Mouse (Mus musculus) intestine, embryonic 16.5 days (tissue): Measurements from ENCODE around the gene Thap4. TPM values are rescaled to one million over a fixed set of nuclear protein-coding genes. Genes with fewer than 3 reads are reported as not detected.
"Not testable (repeated sequence)": the region's sequence is repeated elsewhere in the genome, so short reads cannot be mapped to it uniquely, and the experiment has no call there.

Experiments used
- ATAC-seq: fragments of 200-750 bp; cut with Nextera tagmentation; 2 replicates; pipeline ENCODE4 v1.8.0; 2017; ENCODE audit warnings: moderate TSS enrichment, moderate library complexity
- H3K27ac ChIP-seq: fragments of 300-500 bp; sonication (generic); 2 replicates; pipeline ENCODE4 v1.5.1; 2014; ENCODE audit warnings: mild to moderate bottlenecking, low read length
- H3K27me3 ChIP-seq: fragments of 300-500 bp; sonication (generic); replicated peaks from 2 replicates; pipeline ENCODE4 v1.6.1; 2014; ENCODE audit warnings: low read length, control low read depth, mixed read lengths; ENCODE audit not compliant: control insufficient read depth, insufficient read depth
- H3K36me3 ChIP-seq: fragments of 300-500 bp; sonication (generic); 2 replicates; pipeline ENCODE4 v1.6.1; 2014; ENCODE audit warnings: low read length, control low read depth; ENCODE audit not compliant: control insufficient read depth, insufficient read depth
- H3K4me1 ChIP-seq: fragments of 300-500 bp; sonication (generic); 2 replicates; pipeline ENCODE4 v1.6.1; 2014; ENCODE audit warnings: low read length, control low read depth, mixed read lengths; ENCODE audit not compliant: control insufficient read depth, insufficient read depth
- H3K4me2 ChIP-seq: fragments of 300-500 bp; sonication (generic); 2 replicates; pipeline ENCODE4 v1.6.1; 2014; ENCODE audit warnings: low read depth, low read length, control low read depth
- H3K4me3 ChIP-seq: fragments of 300-500 bp; sonication (generic); 2 replicates; pipeline ENCODE4 v1.5.1; 2014; ENCODE audit warnings: mild to moderate bottlenecking, low read length
- H3K9ac ChIP-seq: fragments of 300-500 bp; sonication (generic); 2 replicates; pipeline ENCODE4 v1.6.1; 2014; ENCODE audit warnings: low read depth, low read length
- H3K9me3 ChIP-seq: fragments of 300-500 bp; sonication (generic); 2 replicates; pipeline ENCODE4 v1.6.1; 2016; ENCODE audit warnings: low read length, control low read depth; ENCODE audit not compliant: control insufficient read depth
- WGBS: fragments of 180-500 bp; shearing (Covaris S2); extraction: QIAGEN DNeasy Blood & Tissue Kit; methylation state at CpG from one replicate; pipeline ENCODE4 v1.1.7; 2014; 5-methylcytosine and 5-hydroxymethylcytosine counted together
- polyA plus RNA-seq: library from polyadenylated mRNA; unstranded; fragments of >200 nt; fragmentation: Nextera tagmentation; extraction: Ambion mirVana; gene quantifications from 2 replicates; pipeline ENCODE4 v1.2.1, GENCODE M21; 2015

The Thap4 gene
- polyA plus RNA-seq, 1 experiment from 2014 or later = 85.9 TPM

DNA sequence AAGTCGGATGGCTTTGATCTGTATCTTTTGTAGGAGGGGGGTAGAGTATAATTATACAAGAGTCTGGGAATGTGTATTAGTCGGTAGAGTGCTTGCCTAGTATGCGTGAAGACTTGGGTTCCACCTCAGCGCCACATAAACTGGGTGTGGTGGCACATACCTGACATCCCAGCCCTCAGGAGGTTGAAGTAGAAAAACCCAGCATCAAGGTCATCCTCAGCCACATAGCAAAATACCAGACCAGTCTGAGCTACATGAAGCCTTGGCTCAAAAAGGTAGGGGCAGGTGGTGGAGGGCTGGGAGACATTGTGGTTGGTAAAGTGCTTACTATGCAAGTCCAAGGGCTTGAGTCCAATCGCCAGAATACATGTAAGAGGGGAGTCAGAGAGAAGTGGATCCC, 82.0 kb downstream of the Thap4 start:
- no peaks in the 10 kb centered on the region for H3K9me3 ChIP-seq
- peaks cover 9% of the 10 kb centered on the region; the same call in 1 of the 2 replicates for H3K4me1 ChIP-seq
- no peak overlapping the region for H3K4me3 ChIP-seq
- no peak overlapping the region for H3K9ac ChIP-seq
- H3K27ac ChIP-seq = no peak overlapping the region
- 90% methylated on average over 5 of the region's 5 CpGs for WGBS
- no peaks in the 10 kb centered on the region for H3K27me3 ChIP-seq
- H3K4me2 ChIP-seq = no peak overlapping the region
- no peak for ATAC-seq
- no peaks in the 10 kb centered on the region for H3K36me3 ChIP-seq

DNA sequence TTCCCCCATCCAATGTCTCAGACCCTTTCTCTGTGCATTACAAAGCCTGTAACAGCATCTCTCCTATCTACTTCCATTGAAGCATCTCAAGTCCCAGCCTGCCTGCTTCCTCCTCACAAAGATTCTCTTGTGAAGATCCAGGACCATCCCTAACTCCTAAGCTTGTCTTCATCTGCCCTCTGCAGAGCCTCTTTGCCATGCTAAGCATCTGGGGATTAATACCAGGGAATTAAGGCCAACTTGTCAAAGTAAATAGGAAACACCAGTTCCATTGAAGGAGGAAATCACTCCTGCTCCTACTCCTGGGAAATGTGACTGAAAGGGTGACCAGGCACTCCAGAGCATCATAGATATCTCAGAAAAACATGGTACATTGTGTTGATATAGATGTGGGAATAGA, 84.7 kb downstream of the Thap4 start:
- H3K9ac ChIP-seq = no peak overlapping the region
- H3K27me3 ChIP-seq = no peaks in the 10 kb centered on the region
- H3K4me2 ChIP-seq = no peak overlapping the region
- H3K36me3 ChIP-seq = no peaks in the 10 kb centered on the region
- ATAC-seq = no peak
- H3K27ac ChIP-seq = no peak overlapping the region
- no peak overlapping the region for H3K4me3 ChIP-seq
- H3K4me1 ChIP-seq = peaks cover 9% of the 10 kb centered on the region; the same call in 1 of the 2 replicates
- H3K9me3 ChIP-seq = no peaks in the 10 kb centered on the region

DNA sequence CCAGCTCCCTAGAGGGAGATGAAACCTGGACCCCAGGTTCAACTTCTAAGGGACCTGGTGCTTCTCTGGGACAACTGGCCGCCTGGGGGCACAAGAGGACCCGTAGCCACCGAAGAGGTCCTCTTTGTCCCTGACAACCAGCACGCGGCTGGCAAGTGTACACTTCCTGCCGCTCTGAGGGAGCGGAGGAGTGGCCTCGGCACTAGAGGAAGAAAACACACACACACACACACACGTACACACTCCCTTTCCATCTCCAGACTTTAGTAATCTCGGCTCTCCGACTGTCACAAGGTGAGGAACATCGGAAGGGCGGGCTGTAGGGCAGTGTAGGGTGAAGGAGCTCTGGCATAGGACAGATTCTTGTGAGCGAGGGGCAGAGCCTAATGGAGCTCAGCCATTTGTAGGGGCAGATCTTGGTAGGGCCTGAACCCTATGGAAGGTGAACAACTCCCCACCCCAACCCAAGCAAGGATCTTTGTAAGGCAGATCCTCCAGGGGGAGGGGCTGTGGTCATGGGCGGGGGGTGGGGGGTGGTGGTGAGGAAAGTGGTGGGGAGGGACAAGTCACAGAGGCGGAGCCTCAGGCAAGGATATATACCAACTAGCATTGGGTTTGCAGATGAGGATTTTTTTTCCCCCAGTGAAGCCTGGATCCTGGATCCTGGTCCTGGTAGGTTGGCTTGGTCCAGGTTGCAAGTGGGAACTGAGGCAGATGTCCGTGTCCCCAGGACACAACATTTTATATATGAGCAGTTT, 85.7 kb downstream of the Thap4 start:
- peak; percentile 84 for ATAC-seq
- Histone ChIP-seq H3K9ac (peak overlapping the region; percentile 70), H3K4me2 (peak overlapping the region; percentile 79), H3K4me1 (peaks cover 9% of the 10 kb centered on the region; the same call in 1 of the 2 replicates), H3K4me3 (peak overlapping the region; percentile 49), H3K9me3 (no peaks in the 10 kb centered on the region), H3K36me3 (no peaks in the 10 kb centered on the region), H3K27ac (peak overlapping the region; percentile 74), H3K27me3 (no peaks in the 10 kb centered on the region)
- 7% methylated on average over 17 of the region's 17 CpGs for WGBS

DNA sequence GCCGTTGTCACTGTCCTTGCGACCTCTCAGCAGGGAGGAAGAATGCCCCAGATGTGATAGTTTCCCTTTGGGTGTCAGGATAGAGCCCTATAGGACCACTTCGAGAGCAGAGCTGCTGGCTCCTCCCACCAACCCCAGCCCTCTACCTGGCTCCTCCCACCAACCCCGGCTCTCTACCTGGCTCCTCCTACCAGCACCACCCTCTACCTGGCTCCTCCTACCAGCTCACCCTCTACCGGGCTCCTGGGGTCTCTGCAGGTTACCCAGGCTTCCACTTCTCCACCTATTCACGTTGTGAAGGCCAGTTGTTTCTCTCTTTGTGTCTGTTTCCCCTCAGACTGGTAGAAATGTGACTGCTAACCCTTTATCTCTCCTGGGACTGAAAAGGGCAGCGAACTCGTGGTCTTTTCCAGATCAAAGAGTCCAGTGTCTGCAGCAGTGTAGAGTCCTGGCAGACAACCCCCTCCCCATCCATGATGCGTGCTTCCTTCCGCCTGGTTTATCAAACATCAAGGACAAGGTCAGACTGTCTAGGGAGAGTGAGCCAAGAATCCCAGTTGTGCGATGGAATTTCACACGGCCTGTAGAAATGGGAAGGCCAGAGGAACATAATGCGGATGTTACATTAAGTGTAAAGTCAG, 86.8 kb downstream of the Thap4 start:
- Histone ChIP-seq H3K27me3 (no peaks in the 10 kb centered on the region), H3K4me1 (peaks cover 9% of the 10 kb centered on the region; the same call in 1 of the 2 replicates), H3K27ac (peak overlapping the region; percentile 74; the same call in 1 of the 2 replicates), H3K9ac (no peak overlapping the region), H3K9me3 (no peaks in the 10 kb centered on the region), H3K4me2 (0 out of 2 replicates have a peak overlapping the region, but pooled peaks have one; percentile 3), H3K4me3 (no peak overlapping the region), H3K36me3 (no peaks in the 10 kb centered on the region)
- 28% methylated on average over 13 of the region's 13 CpGs for WGBS
- ATAC-seq = peak; percentile 60

DNA sequence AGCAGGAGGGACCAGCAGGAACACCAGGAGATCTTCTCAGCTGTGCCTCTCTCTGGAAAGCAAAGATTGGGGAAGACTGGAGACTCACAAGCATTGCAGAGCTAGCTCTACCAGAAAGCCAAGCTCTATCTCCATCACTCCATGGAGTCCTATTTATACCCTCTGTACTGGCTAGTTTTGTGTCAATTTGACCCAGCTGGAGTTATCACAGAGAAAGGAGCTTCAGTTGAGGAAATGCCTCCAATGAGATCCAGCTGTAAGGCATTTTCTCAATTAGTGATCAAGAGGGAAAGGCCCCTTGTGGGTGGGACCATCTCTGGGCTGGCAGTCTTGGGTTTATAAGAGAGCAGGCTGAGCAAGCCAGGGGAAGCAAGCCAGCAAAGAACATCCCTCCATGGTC, 96.1 kb downstream of the Thap4 start, which contains the start of gene Stk25:
Gene Stk25, minus strand, starts transcription at position 101 of the 400 bp plus-strand sequence.
- H3K27ac ChIP-seq, H3K27me3 ChIP-seq, H3K4me1 ChIP-seq, H3K4me2 ChIP-seq, H3K9ac ChIP-seq, ATAC-seq, H3K9me3 ChIP-seq, H3K36me3 ChIP-seq, H3K4me3 ChIP-seq: not testable (repeated sequence)

DNA sequence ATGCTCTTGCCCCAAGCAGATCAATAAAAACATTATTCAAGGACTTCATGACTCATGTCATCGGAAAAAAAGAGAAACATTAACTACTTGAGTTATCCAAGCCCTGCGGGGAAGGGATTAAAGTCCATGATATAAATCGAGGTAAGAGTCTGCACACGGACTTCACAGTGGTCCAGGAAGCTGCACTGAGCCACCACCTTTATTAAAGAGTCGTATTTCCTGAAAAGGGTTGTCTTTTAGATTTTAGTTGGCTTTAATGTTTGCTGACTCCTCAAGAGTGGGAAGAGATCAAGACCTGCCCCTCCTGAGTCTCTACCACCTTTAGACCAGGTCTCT, 97.7 kb downstream of the Thap4 start:
- no peak overlapping the region for H3K4me2 ChIP-seq
- no peak overlapping the region for H3K4me3 ChIP-seq
- peaks cover 5% of the 10 kb centered on the region; the same call in 1 of the 2 replicates for H3K9me3 ChIP-seq
- peaks cover 8% of the 10 kb centered on the region; the same call in 1 of the 2 replicates for H3K4me1 ChIP-seq
- peak; percentile 85 for ATAC-seq
- 48% methylated on average over 5 of the region's 5 CpGs for WGBS
- H3K27ac ChIP-seq = peak overlapping the region; percentile 61
- no peaks in the 10 kb centered on the region for H3K27me3 ChIP-seq
- no peak overlapping the region for H3K9ac ChIP-seq
- H3K36me3 ChIP-seq = no peaks in the 10 kb centered on the region

DNA sequence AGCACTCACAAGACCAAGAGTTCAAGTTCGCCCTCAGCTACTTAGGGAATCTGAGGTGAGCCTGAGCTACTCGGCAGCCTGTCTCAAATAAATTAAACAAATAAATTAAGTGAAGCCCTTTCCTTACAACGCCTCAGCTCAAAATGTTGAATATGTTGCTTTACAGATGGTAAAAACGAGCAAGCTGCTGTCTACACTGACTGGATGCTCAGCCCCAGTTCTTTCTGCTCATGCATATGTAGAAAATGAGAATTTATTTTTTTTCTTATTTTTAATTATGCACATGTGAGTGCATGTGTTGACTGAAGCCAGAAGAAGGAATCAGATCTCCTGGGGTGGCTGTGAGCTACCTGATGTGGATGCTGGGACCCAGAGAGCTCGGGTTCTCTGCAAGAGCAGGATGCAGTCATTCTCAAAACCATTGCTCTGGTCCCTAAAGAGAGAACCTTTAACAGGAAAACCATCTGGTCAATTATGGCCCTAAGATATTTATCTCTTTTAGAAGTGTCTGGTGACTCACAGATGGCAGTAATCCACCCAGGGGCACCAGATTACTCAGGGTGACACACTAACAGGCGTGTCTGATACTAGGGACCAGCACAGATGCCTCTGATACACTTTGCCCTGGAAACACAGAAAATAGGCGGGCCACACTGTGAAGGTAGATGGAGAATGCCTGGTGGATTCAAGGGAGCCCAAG, 98.2 kb downstream of the Thap4 start:
- Histone ChIP-seq H3K4me2 (no peak overlapping the region), H3K9ac (no peak overlapping the region), H3K36me3 (no peaks in the 10 kb centered on the region), H3K27me3 (no peaks in the 10 kb centered on the region), H3K27ac (peak overlapping the region; percentile 16), H3K4me1 (peaks cover 8% of the 10 kb centered on the region; the same call in 1 of the 2 replicates), H3K4me3 (no peak overlapping the region), H3K9me3 (peaks cover 5% of the 10 kb centered on the region; the same call in 1 of the 2 replicates)
- ATAC-seq = peak; percentile 82
- 53% methylated on average over 7 of the region's 7 CpGs for WGBS

DNA sequence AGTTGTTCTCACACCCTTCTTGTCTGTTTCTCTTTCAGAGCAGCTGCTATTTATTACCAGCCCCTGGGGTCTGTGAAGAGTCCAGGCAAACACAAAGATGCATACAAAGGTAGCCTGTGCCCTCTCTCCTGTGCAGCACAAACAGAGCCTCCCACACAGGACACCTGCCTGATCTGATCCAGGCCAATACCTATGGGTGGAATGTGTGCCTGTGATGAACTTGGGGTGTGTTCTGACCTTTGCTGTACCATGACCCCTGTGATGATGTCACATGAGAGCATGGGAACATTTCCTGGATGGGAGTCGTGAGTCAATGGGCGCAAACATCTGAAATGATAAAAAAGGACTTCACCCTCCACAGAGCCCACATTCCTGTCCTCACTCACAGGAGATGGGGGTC, 99.9 kb downstream of the Thap4 start:
- Histone ChIP-seq H3K36me3 (no peaks in the 10 kb centered on the region), H3K9ac (no peak overlapping the region), H3K27me3 (no peaks in the 10 kb centered on the region), H3K4me3 (no peak overlapping the region), H3K9me3 (no peaks in the 10 kb centered on the region), H3K4me1 (peaks cover 8% of the 10 kb centered on the region; the same call in 1 of the 2 replicates), H3K4me2 (no peak overlapping the region), H3K27ac (peak overlapping the region; percentile 52)
- ATAC-seq = peak; percentile 80
- WGBS = 51% methylated on average over 2 of the region's 2 CpGs

DNA sequence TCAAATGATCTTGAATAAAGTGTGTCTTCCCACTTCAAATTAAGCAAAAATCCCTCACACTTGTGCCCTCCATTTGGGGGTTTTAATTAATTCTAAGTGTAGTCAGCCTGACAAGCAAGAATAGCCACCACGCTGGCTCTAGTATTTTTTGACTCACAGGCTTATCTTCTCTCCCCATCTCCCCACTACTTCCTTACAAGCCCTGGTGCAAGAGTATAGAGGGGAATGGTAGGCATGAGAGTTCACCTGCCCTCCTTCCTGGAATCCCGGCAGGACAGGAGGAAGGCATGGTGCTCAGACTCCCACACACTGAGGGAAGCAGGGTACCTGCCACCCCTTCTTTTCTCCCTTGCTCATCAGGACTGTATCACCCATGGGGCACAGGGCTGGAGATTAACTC, 100.4 kb downstream of the Thap4 start:
- no peaks in the 10 kb centered on the region for H3K36me3 ChIP-seq
- H3K9me3 ChIP-seq = no peaks in the 10 kb centered on the region
- no peak overlapping the region for H3K4me2 ChIP-seq
- ATAC-seq = peak; percentile 54
- no peaks in the 10 kb centered on the region for H3K27me3 ChIP-seq
- peaks cover 8% of the 10 kb centered on the region; the same call in 1 of the 2 replicates for H3K4me1 ChIP-seq
- no peak overlapping the region for H3K4me3 ChIP-seq
- peak overlapping the region; percentile 21; the same call in 1 of the 2 replicates for H3K9ac ChIP-seq
- 37% methylated on average over 2 of the region's 2 CpGs for WGBS
- H3K27ac ChIP-seq = peak overlapping the region; percentile 64
